Mouse (Mus musculus) kidney, adult 18-20 months (tissue): ENCODE data around the gene Gm4559.
A peak's percentile ranks its signal among the peaks of the same experiment; 100 is the strongest.
"Not testable (repeated sequence)": the region's sequence is repeated elsewhere in the genome, so short reads cannot be mapped to it uniquely, and the experiment has no call there.

Source experiments
- DNase-seq: peaks from one replicate; pipeline ENCODE4 v3.0.0; 2021

Gm4559 gene

GRCm38 (mm10) chr7:142274263-142274662 is at the start of gene Gm4559:
Gene Gm4559 (minus strand): TSS chr7:142274363.
- DNase-seq, result not testable (repeated sequence)

GRCm38 (mm10) chr7:142323396-142324117 is 49.4 kb upstream of the Gm4559 start:
- DNase-seq, result no peak

- DNase-seq, result no peak
These were observed 48.5 kb upstream of the Gm4559 start for GRCm38 (mm10) chr7:142322641-142323040.

- not testable (repeated sequence) for DNase-seq
These were observed 47.6 kb upstream of the Gm4559 start for GRCm38 (mm10) chr7:142321637-142322306.

GRCm38 (mm10) chr7:142320906-142321305 is 46.7 kb upstream of the Gm4559 start:
- no peak for DNase-seq

- DNase-seq, result no peak
These were observed 45.0 kb upstream of the Gm4559 start for GRCm38 (mm10) chr7:142319124-142319523.

GRCm38 (mm10) chr7:142317216-142317615 is 43.1 kb upstream of the Gm4559 start:
- no peak for DNase-seq

GRCm38 (mm10) chr7:142316558-142316957 is 42.4 kb upstream of the Gm4559 start:
- DNase-seq, result peak; percentile 34

GRCm38 (mm10) chr7:142314600-142315285 is 40.6 kb upstream of the Gm4559 start:
- DNase-seq, result no peak

GRCm38 (mm10) chr7:142303929-142304328 is 29.8 kb upstream of the Gm4559 start:
- DNase-seq, result not testable (repeated sequence)

- DNase-seq, result no peak
These were observed 29.1 kb upstream of the Gm4559 start, which contains the start of gene Krtap5-4 for GRCm38 (mm10) chr7:142303249-142303648. Gene Krtap5-4 (plus strand): TSS chr7:142303549.

GRCm38 (mm10) chr7:142297018-142297417 is 22.9 kb upstream of the Gm4559 start, which contains the start of gene Krtap5-1:
Gene Krtap5-1 (minus strand): TSS chr7:142297118.
- not testable (repeated sequence) for DNase-seq

GRCm38 (mm10) chr7:142296108-142296507 is 21.9 kb upstream of the Gm4559 start:
- DNase-seq, result not testable (repeated sequence)

- DNase-seq, result no peak
These were observed 21.3 kb upstream of the Gm4559 start for GRCm38 (mm10) chr7:142295418-142295817.

GRCm38 (mm10) chr7:142293851-142294250 is 19.7 kb upstream of the Gm4559 start:
- peak; percentile 38 for DNase-seq

GRCm38 (mm10) chr7:142285910-142286612 is 11.9 kb upstream of the Gm4559 start:
- not testable (repeated sequence) for DNase-seq

GRCm38 (mm10) chr7:142285130-142285835 is 11.1 kb upstream of the Gm4559 start:
- DNase-seq, result peak; percentile 40

GRCm38 (mm10) chr7:142284615-142285080 is 10.5 kb upstream of the Gm4559 start:
- peak; percentile 92 for DNase-seq

GRCm38 (mm10) chr7:142284023-142284591 is 9.9 kb upstream of the Gm4559 start:
- DNase-seq, result peak; percentile 65

GRCm38 (mm10) chr7:142282847-142283246 is 8.7 kb upstream of the Gm4559 start:
- not testable (repeated sequence) for DNase-seq

GRCm38 (mm10) chr7:142279291-142279690 is 5.1 kb upstream of the Gm4559 start:
- not testable (repeated sequence) for DNase-seq

GRCm38 (mm10) chr7:142278183-142278582 is 4.0 kb upstream of the Gm4559 start:
- peak; percentile 71 for DNase-seq
